Mouse (Mus musculus): Measurements from ENCODE around the gene Phf21a.
"Not testable (repeated sequence)": the region's sequence is repeated elsewhere in the genome, so short reads cannot be mapped to it uniquely, and the experiment has no call there.

The Phf21a gene

DNA sequence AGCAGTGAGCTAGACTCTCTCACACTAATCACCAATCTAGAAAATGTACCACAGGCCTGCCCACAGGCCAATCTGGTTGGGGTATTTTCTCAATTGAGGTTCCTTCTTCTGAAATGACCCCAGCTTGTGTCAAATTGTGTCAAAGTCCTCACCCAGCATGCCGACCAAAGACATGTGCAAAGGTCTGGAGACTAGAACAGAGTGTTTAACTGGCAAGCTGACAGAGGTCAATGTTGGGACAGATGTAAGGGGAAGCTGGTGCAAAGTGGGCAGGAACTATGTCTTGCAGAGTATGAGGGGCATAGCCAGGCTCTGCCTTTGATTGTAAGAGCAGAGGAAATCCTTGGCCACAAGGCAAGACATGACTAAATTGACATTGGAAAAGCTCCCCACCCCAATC lies 7.2 kb upstream of the Phf21a start:
- DNase-seq, result no peak

DNA sequence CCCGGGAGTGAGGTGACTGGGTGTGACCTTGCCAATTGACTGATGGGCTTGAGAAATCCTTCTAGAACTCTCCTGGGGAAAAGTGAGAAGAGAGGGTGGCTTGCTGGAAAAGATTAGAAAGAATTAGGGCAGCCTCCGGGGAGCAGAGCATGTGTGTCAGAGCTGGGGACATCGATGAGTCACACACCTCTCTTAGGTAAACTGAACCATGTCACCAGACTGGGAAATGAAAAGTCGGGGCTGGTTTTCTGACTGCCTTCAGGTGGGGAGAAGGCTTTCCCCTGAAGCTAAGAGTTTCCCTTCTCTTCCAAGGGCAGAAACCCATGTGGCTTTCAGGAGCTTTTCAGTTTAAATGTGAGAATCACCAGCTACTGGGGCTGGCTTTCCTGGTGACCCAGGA lies 5.9 kb upstream of the Phf21a start:
- no peak for DNase-seq

DNA sequence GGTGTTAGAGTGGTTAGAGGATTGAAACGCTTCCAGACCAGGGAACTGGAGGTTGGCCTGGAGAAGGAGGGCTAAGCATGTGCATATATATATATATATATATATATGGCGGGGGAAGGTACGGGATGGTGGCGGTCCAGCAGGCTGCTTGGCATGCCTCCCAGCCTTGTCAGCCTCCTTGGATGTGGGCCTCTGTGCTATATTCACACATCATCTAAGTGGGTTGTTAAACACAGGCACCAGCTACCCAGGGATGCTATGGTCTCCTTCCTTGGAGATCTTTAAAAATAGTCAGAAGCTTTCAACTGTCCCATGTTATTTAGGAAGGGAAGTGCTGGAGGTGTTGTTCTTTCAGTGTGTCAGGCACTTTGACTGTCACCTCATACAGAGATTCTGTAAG lies 3.1 kb upstream of the Phf21a start:
- DNase-seq, result no peak

DNA sequence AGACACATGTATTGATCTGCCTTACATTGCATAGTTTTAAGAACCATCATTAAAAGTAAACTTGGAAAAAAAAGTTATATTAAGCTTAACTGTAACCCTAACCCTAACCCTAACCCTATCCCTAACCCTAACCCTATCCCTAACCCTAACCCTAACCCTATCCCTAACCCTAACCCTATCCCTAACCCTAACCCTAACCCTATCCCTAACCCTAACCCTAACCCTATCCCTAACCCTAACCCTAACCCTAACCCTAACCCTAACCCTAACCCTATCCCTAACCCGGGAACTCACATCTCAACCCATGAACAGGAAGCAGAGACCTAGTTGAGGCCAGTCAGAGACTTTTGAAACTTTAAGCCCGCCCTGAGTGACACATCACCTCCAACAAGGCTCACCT lies 586 bp downstream of the Phf21a start:
- not testable (repeated sequence) for DNase-seq

DNA sequence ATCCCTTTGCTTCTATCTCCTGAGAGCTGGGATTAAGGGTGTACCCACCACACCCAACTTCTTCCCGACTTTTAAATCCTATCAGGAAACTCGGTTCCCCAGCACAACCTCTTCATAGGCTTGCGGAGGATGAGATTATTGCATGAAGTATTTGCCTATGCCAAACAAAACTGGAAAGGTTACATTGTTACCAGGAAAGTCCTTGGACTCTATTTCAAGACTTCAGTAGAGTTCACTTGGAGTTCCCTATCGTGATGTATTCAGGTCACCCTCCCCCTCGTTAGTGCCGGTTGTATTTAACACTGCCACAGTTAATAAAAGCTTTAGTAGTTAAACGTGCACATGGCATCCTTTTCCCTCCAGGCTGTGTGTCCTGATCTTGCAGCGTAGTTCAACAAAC lies 1.2 kb downstream of the Phf21a start:
- no peak for DNase-seq

DNA sequence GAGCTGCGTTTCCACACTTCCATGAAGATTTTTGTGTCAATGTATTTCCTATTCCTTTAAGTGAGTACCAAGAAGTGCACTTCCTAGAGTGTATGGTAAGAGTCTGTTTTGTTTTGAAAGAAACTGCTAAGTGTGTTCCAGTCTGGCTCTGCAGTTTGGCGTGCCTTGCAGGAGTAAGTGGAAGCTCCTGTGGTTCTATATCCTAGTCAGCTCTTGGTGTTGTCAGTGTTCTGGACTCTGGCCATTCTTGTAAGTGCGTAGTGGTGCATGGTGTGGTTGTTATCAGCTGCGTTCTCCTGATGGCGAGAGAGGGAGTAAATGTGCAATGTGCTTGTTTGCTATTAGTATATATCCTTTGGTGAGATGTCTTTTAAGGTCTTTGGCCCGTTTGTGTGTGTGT lies 7.9 kb downstream of the Phf21a start:
- no peak for DNase-seq

DNA sequence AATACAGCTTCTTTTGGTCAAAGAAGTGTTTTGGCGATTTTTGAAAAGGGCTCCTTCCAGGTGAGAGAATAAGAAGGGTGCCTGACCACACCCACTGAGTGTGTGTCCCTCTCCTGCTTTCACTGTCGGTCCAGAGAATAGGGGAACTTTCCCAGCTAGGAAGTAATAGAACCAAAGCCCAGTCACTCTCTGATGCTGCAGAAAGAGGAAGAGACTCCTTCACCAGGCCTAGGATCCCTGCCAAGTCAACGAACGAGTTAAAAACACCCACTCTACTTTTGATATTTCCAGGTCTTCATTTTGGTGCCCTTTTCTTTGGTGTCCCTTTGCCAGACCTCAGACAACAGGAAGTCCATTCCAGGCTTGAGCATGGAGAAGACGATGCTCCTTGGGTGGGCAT lies 31.6 kb downstream of the Phf21a start:
- DNase-seq, result no peak

DNA sequence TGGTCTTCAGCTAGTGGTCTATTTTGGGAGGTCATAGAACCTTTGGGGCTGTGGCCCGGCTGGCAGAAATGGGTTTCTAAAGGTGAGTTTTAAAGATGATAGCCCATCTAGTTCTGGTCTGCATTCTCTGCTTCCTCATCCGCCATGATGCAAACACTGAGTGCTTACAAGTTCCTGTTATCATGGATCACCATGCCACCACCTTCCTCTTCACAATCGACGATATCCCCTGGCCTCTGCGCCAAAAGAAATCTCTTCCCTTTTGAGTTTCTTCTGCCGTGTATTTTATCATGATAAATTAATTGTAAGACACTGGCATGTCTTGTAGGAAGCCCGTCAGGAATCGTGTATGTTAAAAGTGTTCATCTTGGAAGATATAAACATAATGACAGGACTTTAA lies 32.4 kb downstream of the Phf21a start:
- no peak for DNase-seq

DNA sequence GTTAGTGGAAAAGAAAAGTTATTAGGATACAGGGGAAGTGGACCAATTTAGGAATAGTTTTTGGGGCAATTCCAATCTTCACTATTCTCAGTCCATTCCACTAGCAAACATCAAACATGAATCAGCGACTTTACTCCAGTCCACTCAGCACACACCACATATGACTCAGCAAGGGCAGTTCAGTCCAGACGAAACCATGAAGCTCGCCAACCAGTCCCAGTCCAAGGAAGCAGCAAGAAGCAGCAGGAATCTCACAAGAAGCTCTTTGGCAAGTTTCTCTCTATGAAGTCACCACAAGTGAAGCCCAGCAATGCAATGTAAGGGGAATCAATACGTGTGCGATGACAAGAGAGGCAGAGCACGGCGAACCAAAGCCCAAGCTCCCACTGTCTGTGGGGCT lies 37.2 kb downstream of the Phf21a start:
- no peak for DNase-seq

DNA sequence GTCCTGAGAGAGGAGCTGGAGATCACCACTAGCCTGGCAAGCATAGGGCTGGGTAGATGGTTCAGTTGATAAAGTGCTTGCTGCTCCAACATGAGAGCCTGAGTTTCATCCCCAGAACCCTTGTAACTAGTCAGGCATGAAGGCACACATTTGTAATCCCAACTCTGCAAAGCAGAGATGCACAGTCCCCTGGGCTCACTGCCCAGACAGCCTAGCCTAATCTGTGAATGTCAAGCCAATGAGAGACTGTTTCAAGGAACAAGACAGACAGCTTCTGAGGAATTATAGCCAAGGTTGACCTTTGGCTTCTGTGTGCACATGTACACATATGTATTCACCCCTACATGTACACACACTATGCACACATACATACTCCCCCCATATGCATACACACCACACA lies 45.8 kb downstream of the Phf21a start:
- DNase-seq, result no peak

DNA sequence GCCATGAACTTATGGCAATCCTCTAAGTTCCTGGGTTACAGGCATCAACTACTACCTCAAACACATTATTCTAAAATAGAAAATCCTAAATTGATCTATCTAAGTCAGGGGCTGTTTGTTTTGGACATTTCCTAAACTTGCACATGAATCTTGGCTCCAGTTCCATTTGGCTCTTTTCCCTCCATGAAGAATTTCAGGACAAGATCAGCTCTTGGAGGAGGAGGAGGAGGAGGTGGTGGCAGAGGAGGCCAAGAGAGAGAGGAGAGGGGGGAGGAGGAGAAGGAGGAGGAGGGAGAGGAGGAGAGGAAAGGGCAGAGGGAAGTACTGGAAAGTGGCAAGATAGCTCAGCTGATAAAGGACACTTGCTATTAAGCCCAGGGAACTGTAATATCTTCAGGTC lies 46.4 kb downstream of the Phf21a start:
- DNase-seq, result peak; percentile 32

DNA sequence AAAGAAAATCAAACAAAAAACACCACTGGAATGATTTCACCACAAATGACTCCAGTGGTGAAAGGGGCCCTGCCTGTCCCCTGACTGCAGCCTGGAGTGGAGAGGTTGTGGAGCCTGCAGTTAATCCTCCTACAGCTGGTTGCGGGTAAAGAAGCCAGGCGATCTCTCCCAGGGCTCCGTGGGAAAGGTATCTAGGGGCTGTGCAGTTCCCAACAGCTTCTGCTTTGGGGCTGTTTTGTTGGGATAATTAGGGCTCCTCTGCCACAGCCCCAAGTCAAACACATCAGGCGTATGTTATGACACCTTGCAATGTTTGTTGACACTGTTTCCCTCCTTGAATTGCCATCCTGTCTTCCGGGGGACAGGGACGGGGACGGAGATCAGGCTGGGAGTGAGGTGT lies 47.5 kb downstream of the Phf21a start:
- DNase-seq, result no peak

DNA sequence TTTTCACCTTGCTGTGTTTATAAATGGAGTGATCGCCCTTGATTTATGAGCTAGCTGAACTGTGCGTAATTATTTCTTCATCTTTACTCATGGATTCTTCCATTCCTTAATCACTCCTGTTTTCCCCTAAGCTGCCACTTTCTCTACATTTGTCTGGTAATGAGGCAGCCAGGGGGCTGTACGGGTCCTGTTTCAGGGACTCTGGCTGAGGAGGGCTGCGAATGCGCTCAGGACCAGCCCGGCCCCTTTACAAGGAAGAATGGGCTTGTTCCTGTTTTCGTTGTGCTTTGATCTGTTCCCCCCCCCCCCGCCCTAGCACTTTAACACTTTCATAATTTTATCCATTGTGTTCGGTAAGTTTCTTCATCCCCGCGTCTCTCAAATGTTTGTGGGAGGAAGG lies 48.2 kb downstream of the Phf21a start:
- DNase-seq, result no peak

DNA sequence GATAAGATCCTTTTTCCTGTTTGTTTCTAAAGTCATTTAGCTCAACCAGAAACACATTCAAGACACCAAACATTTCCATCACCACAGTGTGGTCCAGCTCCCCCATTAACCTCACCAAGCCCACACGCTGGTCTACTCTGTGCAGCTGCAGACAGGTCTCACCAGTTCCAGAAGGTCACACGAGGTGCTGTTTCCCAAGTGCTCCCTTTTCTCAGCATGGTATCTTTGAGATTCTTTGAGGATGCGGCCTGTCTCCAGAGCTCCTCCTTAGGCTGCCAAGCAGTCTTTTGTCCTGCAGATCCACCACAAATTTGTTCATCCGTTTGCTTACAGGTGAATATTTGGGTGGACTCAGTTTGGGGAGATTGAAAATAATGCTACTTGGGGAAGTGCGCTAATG lies 51.0 kb downstream of the Phf21a start:
- DNase-seq, result no peak

DNA sequence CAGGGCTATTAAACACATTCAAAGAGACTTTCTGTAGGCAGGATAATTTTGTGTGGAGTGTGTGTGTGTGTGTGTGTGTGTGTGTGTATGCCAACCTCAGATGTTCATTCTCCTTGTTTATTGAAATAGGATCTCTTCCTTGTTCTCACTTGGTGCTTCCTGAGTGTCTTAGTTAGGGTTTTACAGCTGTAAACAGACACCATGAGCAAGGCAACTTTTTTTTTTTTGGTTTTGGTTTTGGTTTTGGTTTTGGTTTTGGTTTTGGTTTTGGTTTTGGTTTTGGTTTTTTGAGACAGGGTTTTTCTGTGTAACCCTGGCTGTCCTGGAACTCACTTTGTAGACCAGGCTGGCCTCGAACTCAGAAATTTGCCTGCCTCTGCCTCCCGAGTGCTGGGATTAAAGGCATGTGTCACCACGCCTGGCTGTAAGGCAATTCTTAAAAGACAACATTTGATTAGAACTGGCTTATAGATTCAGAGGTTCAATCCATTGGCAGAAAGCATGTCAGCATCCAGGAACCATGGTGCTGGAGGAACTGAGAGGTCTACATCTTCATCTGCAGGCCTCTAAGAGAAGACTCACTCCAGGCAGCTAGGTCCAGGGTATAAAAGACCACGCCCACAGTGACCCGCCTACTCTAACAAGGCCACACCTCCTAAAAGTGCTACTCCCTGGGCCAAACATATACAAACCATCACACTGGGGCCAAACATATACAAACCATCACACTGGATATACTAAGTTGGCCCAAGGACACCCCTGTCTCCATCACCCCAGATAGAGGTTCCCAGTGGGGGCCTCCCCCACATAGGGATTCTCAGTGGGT lies 55.2 kb downstream of the Phf21a start:
- not testable (repeated sequence) for DNase-seq

DNA sequence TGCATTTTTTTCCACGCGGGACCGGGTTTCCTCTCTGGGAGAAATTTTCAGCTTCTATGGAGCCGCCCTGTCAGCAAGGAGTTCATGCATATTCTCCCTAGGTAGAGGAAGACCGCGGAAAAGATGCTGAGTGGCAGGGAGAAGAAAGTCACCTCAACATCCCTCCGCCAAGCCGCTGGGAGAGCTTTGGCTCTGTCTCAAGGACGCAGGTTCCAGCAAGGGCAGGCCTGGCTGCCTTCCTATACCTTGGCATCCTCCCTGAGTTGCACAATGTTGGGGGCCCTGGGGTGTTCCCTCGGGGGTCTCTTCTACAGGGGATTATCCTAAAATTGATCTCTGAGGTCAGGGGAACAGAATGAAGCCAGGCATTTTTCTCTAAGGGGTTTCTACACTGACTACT lies 71.4 kb downstream of the Phf21a start:
- no peak for DNase-seq

DNA sequence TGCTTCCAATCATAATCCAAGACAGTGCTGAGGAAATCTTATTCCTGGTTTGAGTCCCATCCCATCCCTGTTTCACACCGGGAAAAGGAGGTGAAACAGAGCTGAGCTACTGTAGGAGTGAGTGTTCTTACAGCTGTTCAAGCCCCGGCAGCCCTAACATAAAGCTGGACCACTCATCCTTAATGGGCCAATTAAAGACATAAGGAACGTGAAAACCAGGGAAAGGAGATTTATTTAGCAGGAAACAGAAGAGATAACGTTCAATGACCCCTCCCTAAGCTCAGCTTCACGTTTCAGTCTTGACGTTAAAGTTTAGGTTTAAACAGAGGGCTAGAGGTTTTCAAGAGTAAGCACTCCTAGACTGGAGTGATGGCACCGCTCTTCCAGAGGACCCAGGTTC lies 74.0 kb downstream of the Phf21a start:
- no peak for DNase-seq

DNA sequence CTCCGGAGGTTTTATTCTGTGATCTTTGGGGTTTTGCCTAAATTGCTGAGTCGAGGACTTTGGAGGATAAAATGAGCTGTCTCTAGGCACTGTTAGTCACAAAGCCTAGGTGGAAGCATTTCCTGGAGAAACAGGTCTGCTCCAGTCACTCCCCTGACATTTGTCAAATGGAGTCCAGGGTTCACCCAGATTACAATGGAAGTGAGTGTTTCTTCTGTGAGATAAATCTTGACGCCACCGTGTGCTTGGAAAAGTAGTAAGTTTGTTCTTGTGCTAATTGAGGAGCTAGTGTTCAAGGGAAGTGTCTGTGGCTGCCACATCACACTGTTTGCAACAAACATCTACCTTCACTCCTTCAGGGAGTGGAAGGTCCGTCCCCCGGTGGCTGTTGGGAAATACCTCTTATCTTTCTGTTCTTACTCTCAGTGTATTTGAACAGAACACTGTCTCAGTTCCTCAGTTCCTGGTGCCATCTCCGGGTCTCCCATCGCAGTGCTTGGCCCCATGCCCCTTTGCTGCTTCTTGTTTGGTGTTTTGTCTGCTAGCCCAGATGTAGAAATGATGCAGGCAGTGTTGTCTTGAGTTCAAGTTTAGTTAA lies 78.2 kb downstream of the Phf21a start:
- DNase-seq, result no peak

DNA sequence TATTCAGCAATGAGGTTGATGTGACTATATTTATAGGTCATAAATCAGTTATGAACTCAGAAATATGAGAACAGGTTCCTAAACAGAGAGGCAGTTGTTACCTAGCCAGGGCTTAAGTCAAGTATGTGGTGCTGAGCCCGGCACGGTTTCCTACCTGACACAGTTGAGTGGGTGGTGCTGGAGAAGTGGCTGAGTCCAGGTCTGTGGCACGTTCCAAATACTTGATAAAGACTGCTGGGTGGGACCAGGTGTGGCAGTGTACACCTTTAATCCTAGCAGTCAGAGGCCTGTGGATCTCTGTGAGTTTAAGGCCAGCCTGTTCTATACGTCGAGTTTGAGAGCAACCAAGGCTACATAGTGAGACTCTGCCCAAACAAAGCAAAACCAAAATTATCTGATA lies 79.4 kb downstream of the Phf21a start:
- DNase-seq, result no peak

DNA sequence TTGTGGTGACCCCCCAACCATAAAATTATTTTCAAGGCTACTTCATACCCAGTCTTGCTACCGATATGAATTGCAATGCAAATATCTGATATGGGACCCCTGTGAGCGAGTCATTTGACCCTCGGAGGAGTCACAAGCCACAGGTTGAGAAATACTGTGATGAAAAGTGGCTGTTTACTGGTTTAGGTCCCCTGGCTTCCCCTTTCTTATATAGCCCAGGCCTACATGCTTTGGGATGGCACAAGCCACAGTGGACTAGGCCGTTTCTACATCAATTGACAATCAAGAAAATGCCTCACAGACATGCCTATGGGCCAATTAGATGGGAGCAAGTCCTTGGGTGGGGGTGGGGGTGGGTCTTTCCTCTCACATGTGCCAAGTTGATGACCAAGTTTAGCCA lies 80.3 kb downstream of the Phf21a start:
- DNase-seq, result no peak

DNA sequence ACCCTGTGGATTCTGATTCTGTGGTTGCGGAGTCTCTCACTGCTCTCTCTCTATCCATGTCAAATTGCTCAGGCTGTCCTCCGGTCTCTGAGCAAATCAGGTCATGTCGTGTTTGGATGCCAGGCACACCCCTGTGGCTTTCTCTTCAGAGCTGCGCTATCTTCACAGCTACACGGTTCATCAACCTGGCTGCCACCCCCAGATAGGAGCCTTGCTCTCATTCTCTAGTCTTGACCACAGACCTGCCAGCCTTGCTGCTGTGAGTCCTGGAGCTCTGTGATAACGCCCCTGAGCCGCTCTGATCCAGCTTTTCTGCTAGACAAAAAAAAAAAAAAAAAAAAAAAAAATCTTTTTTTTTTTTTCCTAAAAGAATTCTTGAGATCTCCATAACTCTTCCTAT lies 81.3 kb downstream of the Phf21a start:
- DNase-seq, result no peak

DNA sequence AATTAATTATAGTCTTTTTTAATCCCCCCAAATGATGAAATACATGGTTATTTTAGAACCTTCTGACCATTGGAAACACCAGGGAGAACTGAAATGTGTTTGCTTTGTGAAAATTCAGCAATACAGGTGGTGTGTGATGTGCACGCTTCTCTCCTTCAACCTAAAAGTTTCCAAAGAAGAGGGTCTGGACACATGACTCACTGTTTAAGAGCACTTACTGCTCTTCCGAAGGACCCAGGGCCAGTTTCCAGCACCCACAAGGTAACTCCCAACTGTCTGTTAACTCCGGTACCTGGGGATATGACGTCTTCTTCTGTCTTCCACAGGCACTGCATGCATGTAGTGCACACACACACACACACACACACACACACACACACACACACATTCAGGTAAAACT lies 82.1 kb downstream of the Phf21a start:
- DNase-seq, result no peak

DNA sequence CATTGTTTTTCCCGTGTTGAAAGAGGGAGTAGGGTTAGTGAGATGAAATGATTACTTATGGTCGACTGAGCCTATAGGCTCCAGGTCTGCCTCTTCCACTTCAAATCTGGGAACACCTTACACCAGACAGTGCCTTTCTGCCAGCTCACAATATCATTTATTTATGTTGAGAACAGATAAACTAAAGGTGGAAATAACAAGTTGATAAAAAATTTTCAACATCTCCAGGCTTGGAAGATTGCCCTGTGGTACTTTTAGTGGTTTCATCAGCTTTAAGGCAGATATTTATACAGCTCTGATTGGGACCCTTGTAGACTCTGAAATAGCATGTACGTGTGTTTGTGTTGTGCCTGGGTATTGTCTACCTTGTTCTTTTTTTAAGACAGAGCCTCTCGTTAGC lies 83.4 kb downstream of the Phf21a start:
- no peak for DNase-seq

DNA sequence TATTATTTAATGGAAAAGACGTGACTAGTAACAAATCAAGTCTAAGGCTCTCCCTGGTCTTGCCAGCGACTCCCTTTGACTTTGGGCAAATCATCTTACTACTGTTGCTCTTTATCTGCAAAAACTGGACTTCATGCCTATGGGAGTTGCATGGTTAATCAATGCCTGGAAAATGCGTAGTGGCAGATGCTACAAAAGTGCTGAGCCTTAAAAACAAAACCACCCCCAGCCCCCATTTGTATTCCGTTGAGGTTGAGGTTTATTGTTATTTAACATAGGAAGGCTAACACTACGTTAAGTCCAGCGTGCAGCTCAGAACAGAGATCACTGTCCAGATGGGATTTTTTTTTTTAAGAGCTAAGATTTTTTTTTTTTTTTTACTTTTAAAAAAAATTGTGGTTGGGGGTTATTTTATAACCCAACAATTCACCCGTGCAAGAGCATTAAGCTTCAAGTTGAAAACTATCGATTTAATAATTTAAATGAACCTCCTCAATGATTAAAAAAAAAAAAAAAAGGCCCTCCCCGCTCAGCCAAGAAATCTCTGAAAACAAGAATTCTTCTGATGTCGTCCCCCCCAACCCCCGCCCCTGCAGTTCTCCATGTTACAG lies 89.3 kb downstream of the Phf21a start:
- DNase-seq, result no peak
